Mouse (Mus musculus): ENCODE data around the gene Lcorl.

GRCm38 (mm10) chr5:45689152-45689551, 168.3 kb downstream of the Lcorl start:
- TF ChIP-seq CTCF (IDR thresholded peaks at IDR 0.05; ENCODE audit: low read depth, low read length): no peak
- no peak for TF ChIP-seq POLR2A (IDR thresholded peaks at IDR 0.05; ENCODE audit: insufficient read depth, low read length)
